Mouse (Mus musculus): ENCODE data around the gene Mettl8. TPM values are rescaled to one million over a fixed set of nuclear protein-coding genes. Genes with fewer than 3 reads are reported as not detected.

The Mettl8 gene
- total RNA-seq, 1 experiment = 18.0 TPM

DNA sequence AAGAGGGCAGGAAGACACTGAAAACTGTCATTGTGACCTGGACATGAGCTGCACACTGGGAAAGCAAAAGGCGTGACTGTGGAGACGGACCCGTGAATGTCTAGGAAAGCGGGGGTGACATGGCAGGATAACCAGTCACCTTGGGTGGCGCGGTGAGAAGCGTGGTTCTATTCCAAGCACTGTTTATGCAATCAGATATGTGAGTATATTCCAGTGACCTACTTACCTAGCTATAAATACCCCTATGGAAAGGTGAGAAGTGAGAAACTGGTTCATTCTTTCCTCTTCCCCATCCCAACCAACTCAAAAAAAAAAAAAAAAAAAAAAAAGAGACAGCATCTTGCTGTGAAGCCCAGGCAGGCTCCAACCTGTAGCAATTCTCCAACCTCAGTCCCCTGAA lies 58.9 kb downstream of the Mettl8 start:
- H3K4me1 ChIP-seq (ENCODE audit: control insufficient read depth in 2 of 2, insufficient read depth in 2 of 2, low read length in 2 of 2, poor library complexity in 1 of 2) = no peaks in the 10 kb centered on the region
- in situ Hi-C loops (cut with MboI; ENCODE audit: low sequenced_read_pairs in 2 of 2, unreplicated experiment in 2 of 2) = no loop called here

GRCm38 (mm10) chr2:70995900-70996299 lies 59.5 kb downstream of the Mettl8 start:
- no peaks in the 10 kb centered on the region for H3K4me1 ChIP-seq (ENCODE audit: control insufficient read depth in 2 of 2, insufficient read depth in 2 of 2, low read length in 2 of 2, poor library complexity in 1 of 2)
- H3K9ac ChIP-seq (ENCODE audit: insufficient read depth, low read depth, low read length, poor library complexity, severe bottlenecking) = no peak overlapping the region
- H3K4me3 ChIP-seq (ENCODE audit: insufficient read depth in 1 of 2, low read depth in 1 of 2, low read length in 2 of 2, poor library complexity in 1 of 2, severe bottlenecking in 1 of 2) = no peak overlapping the region
- no peaks in the 10 kb centered on the region for H3K36me3 ChIP-seq (ENCODE audit: control insufficient read depth, insufficient read depth, low read length, poor library complexity, severe bottlenecking)
- no peak overlapping the region for H3K27ac ChIP-seq (ENCODE audit: insufficient read depth, low read depth, low read length, poor library complexity, severe bottlenecking)
- DNase-seq (ENCODE audit: low read depth, low spot score) = no peak
- no peaks in the 10 kb centered on the region for H3K9me3 ChIP-seq (ENCODE audit: control insufficient read depth, insufficient read depth, low read depth, low read length)
- TF ChIP-seq CHD2 (IDR thresholded peaks at IDR 0.05; ENCODE audit: low read depth, low read length) (no peak), MAFK (IDR thresholded peaks at IDR 0.05; ENCODE audit: insufficient read depth, low read depth, low read length) (no peak), ZC3H11A (IDR thresholded peaks at IDR 0.05; ENCODE audit: borderline replicate concordance, low read depth, low read length) (no peak), ZNF384 (IDR thresholded peaks at IDR 0.05; ENCODE audit: low read depth, low read length) (no peak), HCFC1 (IDR thresholded peaks at IDR 0.05; ENCODE audit: borderline replicate concordance, insufficient read depth, low read length) (no peak)
- in situ Hi-C loops (cut with MboI; ENCODE audit: low sequenced_read_pairs in 2 of 2, unreplicated experiment in 2 of 2) = no loop called here

More for the DNA sequence above, 58.9 kb downstream of the Mettl8 start:
- Histone ChIP-seq H3K9me3 (ENCODE audit: control insufficient read depth, insufficient read depth, low read depth, low read length) (no peaks in the 10 kb centered on the region), H3K4me3 (ENCODE audit: insufficient read depth in 1 of 2, low read depth in 1 of 2, low read length in 2 of 2, poor library complexity in 1 of 2, severe bottlenecking in 1 of 2) (no peak overlapping the region), H3K27ac (ENCODE audit: insufficient read depth, low read depth, low read length, poor library complexity, severe bottlenecking) (no peak overlapping the region), H3K36me3 (ENCODE audit: control insufficient read depth, insufficient read depth, low read length, poor library complexity, severe bottlenecking) (no peaks in the 10 kb centered on the region), H3K9ac (ENCODE audit: insufficient read depth, low read depth, low read length, poor library complexity, severe bottlenecking) (no peak overlapping the region)
- DNase-seq (ENCODE audit: low read depth, low spot score) = no peak
- TF ChIP-seq ZNF384 (IDR thresholded peaks at IDR 0.05; ENCODE audit: low read depth, low read length) (peak; percentile 78), ZC3H11A (IDR thresholded peaks at IDR 0.05; ENCODE audit: borderline replicate concordance, low read depth, low read length) (no peak)

GRCm38 (mm10) chr2:70993740-70994139 lies 61.6 kb downstream of the Mettl8 start:
- Histone ChIP-seq H3K27ac (ENCODE audit: insufficient read depth, low read depth, low read length, poor library complexity, severe bottlenecking) (no peak overlapping the region), H3K9ac (ENCODE audit: insufficient read depth, low read depth, low read length, poor library complexity, severe bottlenecking) (no peak overlapping the region), H3K9me3 (ENCODE audit: control insufficient read depth, insufficient read depth, low read depth, low read length) (no peaks in the 10 kb centered on the region), H3K36me3 (ENCODE audit: control insufficient read depth, insufficient read depth, low read length, poor library complexity, severe bottlenecking) (no peaks in the 10 kb centered on the region), H3K4me3 (ENCODE audit: insufficient read depth in 1 of 2, low read depth in 1 of 2, low read length in 2 of 2, poor library complexity in 1 of 2, severe bottlenecking in 1 of 2) (no peak overlapping the region), H3K4me1 (ENCODE audit: control insufficient read depth in 2 of 2, insufficient read depth in 2 of 2, low read length in 2 of 2, poor library complexity in 1 of 2) (no peaks in the 10 kb centered on the region)
- DNase-seq (ENCODE audit: low read depth, low spot score) = no peak
- TF ChIP-seq HCFC1 (IDR thresholded peaks at IDR 0.05; ENCODE audit: borderline replicate concordance, insufficient read depth, low read length) = no peak
- TF ChIP-seq MAFK (IDR thresholded peaks at IDR 0.05; ENCODE audit: insufficient read depth, low read depth, low read length) = no peak
- no peak for TF ChIP-seq ZC3H11A (IDR thresholded peaks at IDR 0.05; ENCODE audit: borderline replicate concordance, low read depth, low read length)
- TF ChIP-seq ZNF384 (IDR thresholded peaks at IDR 0.05; ENCODE audit: low read depth, low read length) = no peak
- no peak for TF ChIP-seq CHD2 (IDR thresholded peaks at IDR 0.05; ENCODE audit: low read depth, low read length)
- in situ Hi-C loops (cut with MboI; ENCODE audit: low sequenced_read_pairs in 2 of 2, unreplicated experiment in 2 of 2) = no loop called here

DNA sequence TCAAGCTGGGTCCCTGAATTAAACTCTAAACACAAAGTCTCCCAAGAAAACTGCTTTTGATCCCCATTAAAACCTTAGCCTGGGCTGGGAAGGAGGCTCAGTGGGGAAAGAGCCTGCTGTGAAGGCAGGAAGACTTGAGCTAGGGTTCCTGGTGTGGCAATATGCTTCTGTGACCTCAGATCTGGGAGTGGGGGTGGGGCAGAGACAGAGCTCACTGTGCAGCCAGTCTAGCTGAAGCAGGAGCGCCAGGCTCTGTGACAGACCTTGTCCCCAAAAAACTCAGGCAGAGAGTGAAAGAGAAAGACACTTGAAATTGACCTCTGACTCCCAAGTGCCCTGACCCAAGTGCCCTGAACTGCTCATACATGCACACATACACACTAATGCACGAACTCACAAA lies 62.7 kb downstream of the Mettl8 start:
- in situ Hi-C loops (cut with MboI; ENCODE audit: low sequenced_read_pairs in 2 of 2, unreplicated experiment in 2 of 2) = no loop called here
- no peak for DNase-seq (ENCODE audit: low read depth, low spot score)
- no peak overlapping the region for H3K9ac ChIP-seq (ENCODE audit: insufficient read depth, low read depth, low read length, poor library complexity, severe bottlenecking)
- no peak overlapping the region for H3K27ac ChIP-seq (ENCODE audit: insufficient read depth, low read depth, low read length, poor library complexity, severe bottlenecking)
- H3K4me3 ChIP-seq (ENCODE audit: insufficient read depth in 1 of 2, low read depth in 1 of 2, low read length in 2 of 2, poor library complexity in 1 of 2, severe bottlenecking in 1 of 2) = no peak overlapping the region
- H3K4me1 ChIP-seq (ENCODE audit: control insufficient read depth in 2 of 2, insufficient read depth in 2 of 2, low read length in 2 of 2, poor library complexity in 1 of 2) = no peaks in the 10 kb centered on the region
- no peak for TF ChIP-seq MAFK (IDR thresholded peaks at IDR 0.05; ENCODE audit: insufficient read depth, low read depth, low read length)
- TF ChIP-seq ZC3H11A (IDR thresholded peaks at IDR 0.05; ENCODE audit: borderline replicate concordance, low read depth, low read length) = no peak
- no peak for TF ChIP-seq HCFC1 (IDR thresholded peaks at IDR 0.05; ENCODE audit: borderline replicate concordance, insufficient read depth, low read length)
- TF ChIP-seq ZNF384 (IDR thresholded peaks at IDR 0.05; ENCODE audit: low read depth, low read length) = no peak
- no peak for TF ChIP-seq CHD2 (IDR thresholded peaks at IDR 0.05; ENCODE audit: low read depth, low read length)
- no peaks in the 10 kb centered on the region for H3K9me3 ChIP-seq (ENCODE audit: control insufficient read depth, insufficient read depth, low read depth, low read length)
- H3K36me3 ChIP-seq (ENCODE audit: control insufficient read depth, insufficient read depth, low read length, poor library complexity, severe bottlenecking) = no peaks in the 10 kb centered on the region

DNA sequence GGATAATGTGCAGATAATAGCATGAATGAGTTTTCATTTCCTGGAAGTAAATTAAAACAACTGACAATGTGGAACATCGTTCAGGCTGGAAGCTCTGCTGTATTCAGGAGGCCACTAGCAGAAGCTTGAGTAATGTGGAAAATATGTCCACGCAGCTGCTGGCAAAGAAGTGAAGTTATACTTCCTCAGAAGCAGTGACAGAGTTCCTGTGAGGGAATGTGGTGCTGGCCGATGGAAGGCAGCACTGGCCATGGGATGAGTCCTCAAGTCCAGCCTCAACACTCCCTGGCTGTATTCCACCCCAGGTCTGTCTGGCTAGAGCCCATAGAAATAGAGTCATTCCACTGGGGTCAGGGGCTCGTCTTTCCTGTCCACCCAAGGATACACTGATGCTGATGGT lies 65.2 kb downstream of the Mettl8 start:
- Histone ChIP-seq H3K4me3 (ENCODE audit: insufficient read depth in 1 of 2, low read depth in 1 of 2, low read length in 2 of 2, poor library complexity in 1 of 2, severe bottlenecking in 1 of 2) (no peak overlapping the region), H3K9ac (ENCODE audit: insufficient read depth, low read depth, low read length, poor library complexity, severe bottlenecking) (no peak overlapping the region), H3K4me1 (ENCODE audit: control insufficient read depth in 2 of 2, insufficient read depth in 2 of 2, low read length in 2 of 2, poor library complexity in 1 of 2) (no peaks in the 10 kb centered on the region), H3K9me3 (ENCODE audit: control insufficient read depth, insufficient read depth, low read depth, low read length) (no peaks in the 10 kb centered on the region), H3K36me3 (ENCODE audit: control insufficient read depth, insufficient read depth, low read length, poor library complexity, severe bottlenecking) (no peaks in the 10 kb centered on the region), H3K27ac (ENCODE audit: insufficient read depth, low read depth, low read length, poor library complexity, severe bottlenecking) (no peak overlapping the region)
- TF ChIP-seq CHD2 (IDR thresholded peaks at IDR 0.05; ENCODE audit: low read depth, low read length) = no peak
- no peak for TF ChIP-seq MAFK (IDR thresholded peaks at IDR 0.05; ENCODE audit: insufficient read depth, low read depth, low read length)
- no peak for TF ChIP-seq ZC3H11A (IDR thresholded peaks at IDR 0.05; ENCODE audit: borderline replicate concordance, low read depth, low read length)
- no peak for TF ChIP-seq ZNF384 (IDR thresholded peaks at IDR 0.05; ENCODE audit: low read depth, low read length)
- TF ChIP-seq HCFC1 (IDR thresholded peaks at IDR 0.05; ENCODE audit: borderline replicate concordance, insufficient read depth, low read length) = no peak
- DNase-seq (ENCODE audit: low read depth, low spot score) = no peak
- in situ Hi-C loops (cut with MboI; ENCODE audit: low sequenced_read_pairs in 2 of 2, unreplicated experiment in 2 of 2) = no loop called here
